Mouse (Mus musculus): ENCODE results near the gene Pgs1.

Pgs1 gene

DNA sequence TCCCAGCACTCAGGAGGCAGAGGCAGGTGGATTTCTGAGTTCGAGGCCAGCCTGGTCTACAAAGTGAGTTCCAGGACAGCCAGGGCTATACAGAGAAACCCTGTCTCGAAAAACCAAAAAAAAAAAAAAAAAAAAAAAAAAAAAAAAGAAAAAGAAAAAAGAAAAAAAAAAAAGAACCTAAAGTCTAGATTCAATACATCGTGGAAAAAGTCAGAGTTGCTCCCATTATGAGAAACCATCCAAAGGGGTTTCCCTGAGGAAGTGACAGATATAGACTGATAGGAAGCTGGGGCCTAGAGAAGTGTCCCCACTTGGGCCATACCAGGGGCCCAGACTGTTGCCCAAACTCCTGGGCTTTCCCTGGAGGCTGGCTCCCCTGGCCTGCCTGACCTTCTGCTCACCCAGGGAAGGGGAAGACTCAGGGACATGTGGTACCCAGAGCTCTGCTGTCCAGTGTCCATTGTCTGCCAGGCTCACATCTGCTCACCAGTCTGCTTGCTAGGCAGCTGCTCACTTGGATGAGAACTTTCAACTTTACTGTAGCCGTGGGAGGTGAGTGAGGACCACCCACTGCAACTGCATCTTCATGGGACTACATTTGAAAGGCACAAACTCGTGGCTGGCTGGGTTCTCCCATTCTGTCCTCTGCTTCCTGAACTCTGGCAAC lies 8.3 kb upstream of the Pgs1 start:
- DNase-seq: no peak

DNA sequence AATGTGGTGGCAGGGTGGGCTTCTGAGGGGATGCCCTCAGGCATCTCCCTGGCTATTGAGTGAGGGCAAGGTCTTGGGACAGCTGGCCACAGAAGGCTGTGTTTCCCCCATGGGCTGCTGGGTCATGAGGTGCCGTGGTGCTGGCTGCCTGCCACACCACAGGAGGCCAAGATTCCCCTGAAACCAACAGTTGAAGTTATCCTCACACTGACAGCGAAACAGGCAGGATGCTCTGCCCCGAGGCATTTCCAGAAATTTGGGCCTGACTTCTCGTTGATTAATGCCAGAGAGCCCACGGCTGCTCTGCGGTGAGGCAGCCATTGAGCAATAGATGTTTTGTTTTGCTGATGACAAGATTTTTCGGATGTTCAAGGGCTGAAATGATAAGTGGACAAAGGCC lies 6.7 kb upstream of the Pgs1 start:
- no peak for DNase-seq

DNA sequence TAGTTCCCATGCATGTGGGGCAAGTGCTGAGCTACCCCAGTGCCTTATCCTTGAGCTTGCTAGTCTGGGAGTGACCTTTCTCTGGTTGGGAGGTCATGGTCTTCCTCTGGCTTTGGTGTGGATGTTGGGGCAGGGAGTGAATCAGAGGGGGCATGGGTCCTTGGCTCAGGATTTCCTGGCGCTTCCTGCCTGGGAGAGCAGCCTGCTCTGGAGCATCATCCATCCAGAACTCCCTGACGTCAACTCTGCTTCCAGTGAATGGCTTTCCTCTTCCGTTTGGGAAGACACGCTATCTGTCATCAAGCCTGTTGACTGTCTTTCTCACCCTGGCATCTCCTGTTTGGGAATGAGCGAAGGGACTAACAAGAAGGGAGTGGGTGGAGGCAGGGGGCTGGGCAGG lies 3.7 kb upstream of the Pgs1 start:
- peak; percentile 53 for DNase-seq

- DNase-seq: no peak
Measured at GRCm38 (mm10) chr11:117983770-117984169, 2.3 kb upstream of the Pgs1 start.

GRCm38 (mm10) chr11:117987032-117987451 lies 950 bp downstream of the Pgs1 start:
- DNase-seq: no peak

- DNase-seq: peak; percentile 56
Measured at GRCm38 (mm10) chr11:117987968-117988367, 1.9 kb downstream of the Pgs1 start.

DNA sequence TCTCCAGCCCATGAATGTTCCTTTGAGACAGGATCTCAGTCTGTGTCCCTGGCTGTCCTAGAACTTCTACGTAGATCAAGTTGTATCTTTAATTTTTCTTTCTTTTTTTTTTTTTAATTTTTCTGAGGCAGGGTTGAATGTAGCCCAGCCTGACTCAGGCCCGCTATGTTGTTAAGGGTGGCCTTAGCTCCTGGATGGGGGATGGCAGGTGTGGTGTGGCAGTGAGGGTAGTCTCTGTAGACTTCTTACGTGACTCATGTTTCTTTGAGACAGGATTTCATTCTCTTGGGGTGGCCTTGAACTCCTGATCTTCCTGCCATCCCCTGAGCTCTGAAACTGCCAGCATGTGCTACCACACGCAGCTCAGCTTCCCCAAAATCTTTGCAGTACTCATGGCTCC lies 3.1 kb downstream of the Pgs1 start:
- no peak for DNase-seq

DNA sequence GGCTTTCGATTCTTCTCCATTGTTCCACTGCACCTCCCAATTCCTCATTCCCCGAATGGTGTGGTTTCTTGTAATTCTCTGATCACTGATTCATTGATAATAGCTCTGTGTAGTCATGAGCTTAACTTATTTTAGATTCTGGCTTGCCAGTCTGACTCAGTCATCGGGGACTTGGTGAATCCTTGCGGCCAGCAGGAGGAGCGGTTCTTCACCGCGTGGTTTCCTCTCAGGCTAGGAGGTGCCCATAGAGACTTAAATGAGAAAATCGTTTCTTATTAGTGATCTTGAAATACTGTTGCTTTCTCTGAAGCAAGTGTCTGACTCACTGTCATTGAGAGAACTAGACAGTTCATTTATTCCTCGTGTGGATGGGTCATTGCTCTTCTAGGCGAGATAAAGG lies 3.8 kb downstream of the Pgs1 start:
- DNase-seq: no peak

DNA sequence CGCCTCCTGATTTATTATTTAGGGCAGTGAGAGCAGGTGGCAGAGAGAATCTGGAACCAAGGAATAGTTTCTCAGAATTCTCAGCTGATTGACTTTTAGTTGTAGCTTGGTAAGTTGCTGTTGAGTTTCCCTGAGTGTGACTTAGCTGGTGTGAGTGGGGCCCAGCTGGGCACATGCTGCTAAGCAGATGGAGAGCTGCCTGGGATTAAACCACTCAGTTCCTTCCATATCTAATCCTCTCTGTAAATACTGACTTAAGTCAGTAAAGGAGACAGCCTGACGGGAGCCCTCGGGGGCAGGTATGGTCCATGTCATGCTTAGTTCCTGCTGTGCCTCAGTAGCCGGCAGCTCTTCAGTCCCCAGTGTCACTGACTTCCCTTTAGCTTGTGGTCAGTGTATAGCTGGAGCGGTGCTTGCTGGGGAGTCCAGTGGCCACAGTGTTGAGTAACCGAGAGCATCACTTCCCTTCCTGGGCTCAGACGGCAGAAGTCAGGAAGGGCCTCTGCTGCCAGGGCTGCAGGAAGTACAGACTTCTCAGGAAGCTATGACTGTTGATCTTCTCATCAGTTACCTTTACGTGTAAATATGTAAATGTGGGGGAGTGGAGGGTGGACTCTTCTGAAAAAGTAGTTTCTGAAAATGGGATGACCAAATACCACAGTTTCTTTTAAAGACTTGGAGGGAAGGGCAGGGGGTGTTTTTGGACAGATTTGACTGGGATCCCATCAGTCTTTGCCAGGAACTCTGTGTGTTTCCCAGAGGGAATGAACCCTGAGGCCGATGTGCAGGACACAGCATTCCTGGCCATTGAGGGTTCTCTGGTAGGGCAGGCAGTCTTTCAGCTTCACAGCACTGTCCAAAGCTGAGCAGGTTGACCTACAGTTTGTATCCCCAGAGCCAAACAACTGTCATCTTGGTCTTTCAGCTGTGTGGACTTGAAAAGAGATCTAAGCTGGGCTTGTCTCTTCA lies 5.7 kb downstream of the Pgs1 start:
- DNase-seq: peak; percentile 23

DNA sequence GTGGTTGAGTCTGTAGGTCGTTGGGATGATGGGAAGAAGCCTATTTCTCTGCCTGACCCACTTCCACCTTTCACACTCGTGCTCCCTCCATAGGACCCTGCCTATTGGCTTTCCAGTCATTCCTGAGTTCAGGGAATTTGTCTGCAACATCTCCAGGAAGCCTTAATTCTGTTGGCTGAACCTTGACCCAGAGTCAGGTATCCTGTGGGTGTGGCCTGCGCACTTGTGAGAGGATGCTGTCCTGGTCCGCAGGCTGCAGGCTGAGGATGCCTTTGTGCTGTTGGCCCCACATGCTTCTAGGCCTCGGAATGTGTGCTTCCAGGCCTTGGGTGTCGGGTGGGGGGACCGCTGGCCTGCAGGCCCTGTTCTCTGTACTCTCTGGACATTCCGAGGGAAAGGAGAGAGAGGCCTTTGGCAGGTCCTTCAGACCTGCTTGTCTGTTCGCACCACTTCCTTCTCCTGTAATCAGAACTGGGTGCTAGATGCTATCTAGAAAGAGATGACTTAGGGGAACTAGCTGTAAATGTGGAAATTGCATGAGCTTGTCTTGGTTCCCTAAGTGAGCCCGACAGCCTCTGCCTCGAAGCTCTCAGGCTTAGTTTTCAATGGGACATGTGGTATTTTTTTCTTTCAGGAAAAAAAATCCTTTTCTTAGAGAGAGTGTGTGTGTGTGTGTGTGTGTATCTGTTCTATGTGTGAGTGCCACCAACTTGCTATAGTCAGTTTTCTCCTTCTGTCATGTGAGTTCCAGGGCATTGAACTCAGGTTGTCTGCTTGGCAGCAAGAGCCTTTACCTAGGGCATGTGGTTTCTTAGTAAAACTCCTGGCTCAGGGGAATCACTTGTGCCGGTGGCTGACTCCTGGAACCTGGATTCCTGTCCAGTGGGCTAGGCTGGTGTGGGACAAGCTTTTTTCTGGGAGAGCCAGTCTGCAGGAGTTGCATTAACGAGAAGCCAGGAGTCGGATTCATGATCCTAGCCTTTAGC lies 7.4 kb downstream of the Pgs1 start:
- DNase-seq: peak; percentile 22

DNA sequence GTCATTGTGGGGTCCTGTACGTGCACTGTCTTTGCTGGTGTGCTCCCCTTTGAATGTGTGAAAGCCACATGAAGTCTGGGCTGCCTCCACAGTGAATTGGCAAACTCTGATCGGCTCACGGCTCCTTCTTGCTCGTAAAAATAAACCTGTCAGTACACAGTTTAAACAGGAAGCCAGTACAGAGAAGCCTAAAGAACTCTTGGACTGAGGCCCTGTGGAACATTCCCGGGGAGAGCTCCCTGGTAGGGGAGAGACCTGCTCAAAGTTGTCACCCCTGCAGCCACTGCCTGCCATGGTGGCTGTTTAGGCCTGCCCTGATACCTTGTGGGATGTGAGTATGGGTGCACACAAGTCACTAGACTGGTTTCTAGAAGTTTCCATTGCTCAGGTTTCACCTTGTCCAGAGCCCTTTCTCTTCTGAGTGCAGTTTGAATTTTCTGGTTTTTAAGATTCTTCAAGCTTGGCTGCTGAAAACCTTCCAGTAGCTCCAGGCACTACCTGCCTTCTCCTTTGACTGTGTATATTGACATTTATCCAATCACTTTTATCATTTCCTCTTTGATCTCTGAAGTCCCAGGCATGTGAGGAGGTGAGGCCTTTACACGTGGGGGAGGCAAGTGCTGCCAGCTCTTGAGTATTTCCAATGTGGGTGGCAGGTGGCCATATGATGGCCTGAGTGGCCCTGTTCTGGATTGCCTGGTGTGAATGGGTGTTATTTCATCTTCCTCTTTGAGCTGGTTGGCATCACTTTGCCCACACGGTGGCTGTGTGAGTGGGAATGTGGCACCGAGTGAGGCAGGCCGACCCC lies 8.4 kb downstream of the Pgs1 start:
- DNase-seq: peak; percentile 60

GRCm38 (mm10) chr11:117995255-117995654 lies 9.2 kb downstream of the Pgs1 start:
- DNase-seq: no peak

- DNase-seq: no peak
Measured at GRCm38 (mm10) chr11:117995661-117996060, 9.6 kb downstream of the Pgs1 start.

GRCm38 (mm10) chr11:117996066-117996465 lies 10.0 kb downstream of the Pgs1 start:
- DNase-seq: no peak

DNA sequence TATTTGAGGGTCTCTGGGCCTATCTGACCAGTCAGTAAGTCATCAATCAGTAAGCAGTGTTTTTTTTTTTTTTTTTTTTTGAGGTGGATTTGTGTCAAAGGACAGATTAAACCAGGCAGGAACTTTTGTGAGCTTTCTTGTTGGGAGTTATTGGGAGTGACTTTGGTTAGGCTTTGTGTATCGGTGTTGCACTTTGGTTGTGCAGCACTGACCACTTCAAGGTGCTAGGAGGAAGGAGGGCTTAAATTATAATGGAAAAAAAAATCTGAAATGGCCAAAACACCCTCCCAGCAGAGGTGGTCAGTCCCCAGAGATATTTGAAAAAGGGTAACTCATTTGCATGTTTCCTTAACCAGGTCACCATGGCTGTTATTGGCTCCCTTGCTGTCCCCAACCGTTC lies 11.0 kb downstream of the Pgs1 start:
- no peak for DNase-seq

GRCm38 (mm10) chr11:117998356-117998755 lies 12.3 kb downstream of the Pgs1 start:
- no peak for DNase-seq

DNA sequence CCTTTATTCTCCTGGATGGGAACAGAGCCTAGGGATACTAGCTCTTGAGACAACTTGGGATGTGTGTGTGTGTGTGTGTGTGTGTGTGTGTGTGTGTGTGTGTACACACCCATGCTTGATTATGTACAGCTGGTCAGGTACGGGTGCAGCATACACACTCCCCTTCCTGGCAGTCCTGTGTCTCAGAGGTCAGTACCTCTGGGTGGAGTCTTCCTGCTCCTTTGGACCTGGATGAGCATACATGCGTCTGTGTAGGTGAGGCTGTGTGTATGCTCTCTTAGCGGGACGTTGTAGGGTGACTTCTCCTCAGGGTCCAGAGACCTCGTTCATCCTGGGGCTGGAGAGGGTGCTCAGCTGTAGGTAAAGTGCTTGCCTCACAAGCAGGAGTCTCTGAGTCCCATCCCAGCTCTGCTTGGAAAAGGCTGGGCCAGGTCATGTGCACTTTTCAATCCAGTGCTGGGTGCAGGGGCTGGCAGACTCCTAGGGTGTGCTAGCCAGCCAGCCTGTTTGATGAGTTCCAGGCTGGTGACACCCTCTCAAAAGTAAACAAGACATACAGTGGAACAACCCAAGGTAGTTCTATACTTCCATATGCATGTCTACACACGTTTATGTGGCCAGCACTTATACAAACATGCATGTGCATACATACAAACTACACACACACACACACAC lies 13.3 kb downstream of the Pgs1 start:
- DNase-seq: no peak

GRCm38 (mm10) chr11:118000083-118000482 lies 14.0 kb downstream of the Pgs1 start:
- no peak for DNase-seq

DNA sequence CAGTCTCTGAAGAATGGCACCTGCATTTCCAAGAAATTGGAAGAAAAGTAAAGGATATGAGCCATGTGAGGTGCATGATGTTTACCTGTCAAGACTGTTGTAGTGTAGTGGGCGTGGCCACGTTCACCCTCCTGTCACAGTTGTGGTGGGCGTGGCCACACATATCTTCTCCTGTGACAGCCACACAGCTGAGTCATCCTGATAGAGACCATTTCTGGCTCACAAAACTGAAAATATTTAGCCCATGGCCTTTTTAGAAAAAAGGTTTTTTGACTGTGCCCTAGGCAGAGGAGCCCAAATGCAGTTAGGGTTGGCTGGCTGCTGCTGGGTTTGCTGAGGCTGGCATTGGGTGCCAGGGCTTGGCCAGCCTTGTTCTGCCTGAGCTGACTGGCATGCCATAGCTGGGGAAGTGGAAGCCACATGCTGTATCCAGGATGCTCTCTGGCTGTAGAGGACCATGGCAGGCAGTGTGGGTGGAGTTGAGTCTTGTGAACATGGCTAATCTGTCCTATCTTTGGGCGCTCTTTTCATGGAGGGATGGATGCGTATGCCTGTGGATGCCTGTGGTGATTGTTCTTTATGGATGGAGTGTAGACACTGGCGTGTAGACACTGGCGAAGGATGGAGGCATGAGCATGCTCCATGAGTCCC lies 14.6 kb downstream of the Pgs1 start:
- no peak for DNase-seq

DNA sequence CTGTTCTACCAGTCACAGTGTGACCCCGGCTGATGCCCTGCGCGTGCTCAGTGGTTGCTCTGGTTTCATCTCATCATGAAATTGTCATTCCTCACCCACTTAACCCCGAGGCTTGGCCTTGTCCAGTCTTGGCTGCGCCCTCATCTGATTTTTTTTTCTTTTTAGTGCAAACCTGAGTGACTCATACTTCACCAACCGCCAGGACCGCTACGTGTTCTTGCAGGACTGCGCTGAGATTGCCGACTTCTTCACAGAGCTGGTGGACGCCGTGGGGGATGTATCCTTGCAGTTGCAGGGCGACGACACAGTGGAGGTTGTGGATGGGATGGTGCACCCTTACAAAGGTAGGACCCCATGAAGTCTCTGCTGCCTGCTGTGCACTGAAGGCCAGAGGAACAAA lies 17.1 kb downstream of the Pgs1 start:
- DNase-seq: no peak

- peak; percentile 28 for DNase-seq
Measured at GRCm38 (mm10) chr11:118003718-118004117, 17.6 kb downstream of the Pgs1 start.
